Mouse (Mus musculus): ENCODE data around the gene Gm28891.
"Not testable (repeated sequence)": the region's sequence is repeated elsewhere in the genome, so short reads cannot be mapped to it uniquely, and the experiment has no call there.

The Gm28891 gene

DNA sequence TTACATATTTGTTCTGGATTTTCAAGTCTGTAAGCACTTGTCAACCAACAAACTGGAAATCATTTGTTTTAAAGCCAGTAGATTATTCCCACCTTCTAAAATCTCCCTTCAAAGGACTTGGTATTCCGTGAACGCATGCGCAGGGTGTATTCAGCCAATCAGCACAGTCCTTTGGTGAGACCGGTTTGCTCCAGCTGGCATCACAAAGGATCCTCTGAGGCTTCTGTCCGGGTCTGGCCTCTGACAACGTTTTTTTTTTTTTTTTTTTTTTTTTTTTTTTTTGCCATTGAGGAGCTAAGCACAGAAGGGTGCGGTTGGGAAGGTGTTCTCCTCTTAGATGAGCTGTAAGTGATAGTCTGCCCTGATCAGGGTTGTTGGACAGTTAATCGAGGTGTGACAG lies at the start of gene Gm28891:
TSS of gene Gm28891 (plus strand) at position 301 of the 400 bp plus-strand sequence.
- not testable (repeated sequence) for DNase-seq

Data from lung, postnatal 4 days (tissue).